Comparison of ENCODE assay signal across 15 mouse cellular contexts in genomic region chr9:64466564-64466963, GRCm38 (mm10).
A peak's percentile ranks its signal among the peaks of the same experiment; 100 is the strongest.
DNase-seq lines count a peak whose midpoint lies in the region; ATAC-seq and TF ChIP-seq lines count a peak whose summit lies in the region.
"Had no signal": no experiment of that assay in that cellular context is flagged by ENCODE, and none has a peak within 500 bp of the region (broad histone marks: within the 10 kb centered on the region; RNA-seq: fewer than 3 reads in every experiment).

No protein-coding gene starts in this region.

- WGBS in forebrain, embryonic 16.5 days, result 12% methylated on average over 4 of the region's 4 CpGs

- H3K4me2 ChIP-seq in forebrain, embryonic 16.5 days (ENCODE audit: low read length), result no peak overlapping the region
- H3K4me2 ChIP-seq: heart, embryonic 15.5 days had no signal

- no peaks in the 10 kb centered on the region for H3K27me3 ChIP-seq in forebrain, embryonic 16.5 days (replicated peaks; ENCODE audit: control insufficient read depth, insufficient read depth, low read length)
- H3K27me3 ChIP-seq: heart, embryonic 15.5 days had no signal

- H3K36me3 ChIP-seq in forebrain, embryonic 16.5 days (ENCODE audit: control insufficient read depth, insufficient read depth), result no peaks in the 10 kb centered on the region
- H3K36me3 ChIP-seq: G1E; heart, embryonic 15.5 days had no signal

- no peaks in the 10 kb centered on the region for H3K9me3 ChIP-seq in forebrain, embryonic 16.5 days (ENCODE audit: control insufficient read depth, low read length)
- H3K9me3 ChIP-seq: G1E; heart, embryonic 15.5 days; megakaryocyte, embryonic 14.5 days had no signal

- no peak overlapping the region for H3K4me3 ChIP-seq in left cerebral cortex, adult 2 months
- H3K4me3 ChIP-seq in forebrain, embryonic 16.5 days (replicated peaks; ENCODE audit: low read length), result no peak overlapping the region
- H3K4me3 ChIP-seq: heart, embryonic 15.5 days; megakaryocyte, embryonic 14.5 days had no signal

- H3K4me1 ChIP-seq in forebrain, embryonic 16.5 days (replicated peaks; ENCODE audit: control insufficient read depth, insufficient read depth, low read length), result 0 out of 2 replicates have a peak, but pooled peaks cover 5% of the 10 kb centered on the region
- H3K4me1 ChIP-seq: heart, embryonic 15.5 days had no signal

- intact Hi-C loops in left cerebral cortex, postnatal 4 days (cut with DNase I), result no loop called here
- intact Hi-C loops in left cerebral cortex, adult 2 months (cut with DNase I), result no loop called here

- H3K27ac ChIP-seq in left cerebral cortex, adult 2 months, result no peak overlapping the region
- H3K27ac ChIP-seq in forebrain, embryonic 16.5 days (ENCODE audit: low read length), result peak overlapping the region; percentile 74
- H3K27ac ChIP-seq: heart, embryonic 15.5 days; liver, embryonic 14.5 days had no signal

- no peak overlapping the region for H3K9ac ChIP-seq in forebrain, embryonic 16.5 days (replicated peaks; ENCODE audit: low read depth, low read length)
- H3K9ac ChIP-seq: heart, embryonic 15.5 days; liver, embryonic 14.5 days had no signal

- TF ChIP-seq CTCF in left cerebral cortex, adult 2 months (IDR thresholded peaks at IDR 0.05), result no peak

- DNase-seq in left cerebral cortex, postnatal 4 days, result peak; percentile 69
- DNase-seq in left cerebral cortex, adult 2 months (ENCODE audit: extremely low spot score in 1 of 2, low spot score in 2 of 2), result no peak
- DNase-seq in brain, embryonic 18.5 days (ENCODE audit: low read depth, low spot score), result peak; percentile 28
- peak; percentile 59 to 70 for DNase-seq in cerebellum, adult 18-20 months
- DNase-seq in c-Kit-positive CD71-positive TER-119-positive erythroid progenitor cells, embryonic 14.5 days (ENCODE audit: low spot score), result no peak
- DNase-seq in retina, postnatal 1 day, result no peak
- DNase-seq: adrenal gland, adult 2 months; embryo, embryonic 11 days; layer of hippocampus, postnatal 36 days had no signal

- peak; percentile 93 for ATAC-seq in forebrain, embryonic 16.5 days
- ATAC-seq: lung, postnatal 0 days had no signal

Comparison
In these comparisons a context has a peak if more than half of its experiments do, and no peak if none do; other contexts are left out.
1. DNase-seq: peak in left cerebral cortex, postnatal 4 days (single experiment), brain, embryonic 18.5 days (single experiment) and cerebellum, adult 18-20 months (2 of 2); none in left cerebral cortex, adult 2 months (0 of 2), c-Kit-positive CD71-positive TER-119-positive erythroid progenitor cells, embryonic 14.5 days (single experiment) and retina, postnatal 1 day (single experiment).